Mouse (Mus musculus) right cerebral cortex, adult 2 months (tissue): Measurements from ENCODE around the gene Fam71f1.
"Not testable (repeated sequence)": the region's sequence is repeated elsewhere in the genome, so short reads cannot be mapped to it uniquely, and the experiment has no call there.

Experiments
- DNase-seq, 2 experiments: peaks; one replicate each; pipeline ENCODE4 v3.0.0; 2021 to 2022; ENCODE audit warnings: low spot score in 2 of 2

Gene Fam71f1

GRCm38 (mm10) chr6:29326961-29327360 lies 8.0 kb downstream of the Fam71f1 start:
- no peak for DNase-seq

GRCm38 (mm10) chr6:29329514-29329913 lies 10.6 kb downstream of the Fam71f1 start:
- DNase-seq, result no peak

GRCm38 (mm10) chr6:29346512-29346911 lies 27.6 kb downstream of the Fam71f1 start:
- not testable (repeated sequence) for DNase-seq

GRCm38 (mm10) chr6:29347189-29347588 lies 28.2 kb downstream of the Fam71f1 start:
- DNase-seq, result no peak

GRCm38 (mm10) chr6:29347665-29348370 lies 28.9 kb downstream of the Fam71f1 start, which contains the start of gene Calu:
Gene Calu (plus strand): TSS chr6:29348069.
- peak; percentile 99 to 100 for DNase-seq

GRCm38 (mm10) chr6:29348371-29348724 lies 29.4 kb downstream of the Fam71f1 start:
- peak in 1 of 2 experiments; percentile 10 for DNase-seq

GRCm38 (mm10) chr6:29351613-29352012 lies 32.7 kb downstream of the Fam71f1 start:
- DNase-seq, result no peak

GRCm38 (mm10) chr6:29352816-29353215 lies 33.9 kb downstream of the Fam71f1 start:
- no peak for DNase-seq

GRCm38 (mm10) chr6:29359386-29359785 lies 40.4 kb downstream of the Fam71f1 start:
- DNase-seq, result no peak

GRCm38 (mm10) chr6:29360211-29360610 lies 41.3 kb downstream of the Fam71f1 start:
- DNase-seq, result no peak

- DNase-seq, result no peak
Observed at GRCm38 (mm10) chr6:29362246-29363128, 43.5 kb downstream of the Fam71f1 start.

- DNase-seq, result no peak
Observed at GRCm38 (mm10) chr6:29363129-29363515, 44.2 kb downstream of the Fam71f1 start.

- DNase-seq, result no peak
Observed at GRCm38 (mm10) chr6:29365277-29365676, 46.3 kb downstream of the Fam71f1 start.

GRCm38 (mm10) chr6:29377386-29377785 lies 58.4 kb downstream of the Fam71f1 start:
- no peak for DNase-seq

- no peak for DNase-seq
Observed at GRCm38 (mm10) chr6:29378678-29379077, 59.7 kb downstream of the Fam71f1 start.

- no peak for DNase-seq
Observed at GRCm38 (mm10) chr6:29379954-29380353, 61.0 kb downstream of the Fam71f1 start.

GRCm38 (mm10) chr6:29382442-29382841 lies 63.5 kb downstream of the Fam71f1 start:
- DNase-seq, result no peak
